Mouse (Mus musculus): ENCODE measurements around the gene Atf7ip2.

DNA sequence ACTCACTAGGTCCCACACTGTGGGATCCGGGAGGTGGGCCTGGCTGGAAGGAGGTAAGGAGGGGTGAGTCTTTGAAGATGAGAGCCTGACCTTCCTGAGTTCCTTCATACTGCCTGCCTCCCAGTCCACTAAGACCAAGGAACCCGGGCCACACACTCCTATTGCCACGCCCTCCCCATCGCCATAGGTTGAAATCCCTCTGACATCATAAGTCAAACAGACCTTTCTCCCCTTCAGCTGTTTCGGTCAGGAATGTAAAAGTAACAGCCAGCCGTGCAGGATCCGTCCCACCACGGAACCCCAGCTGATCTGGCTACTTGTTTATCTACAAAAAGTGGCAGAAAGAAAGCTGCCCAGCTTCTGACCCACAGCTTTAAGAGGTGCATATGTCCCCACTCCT lies 107.1 kb downstream of the Atf7ip2 start:
- TF ChIP-seq POLR2A (IDR thresholded peaks at IDR 0.05; ENCODE audit: insufficient read length, low read depth) (no peak), USF1 (IDR thresholded peaks at IDR 0.05; ENCODE audit: low read depth) (no peak), CEBPB (IDR thresholded peaks at IDR 0.05; ENCODE audit: insufficient read depth, poor library complexity, severe bottlenecking) (no peak)

Measured in myocyte (in vitro differentiated cells).